Mouse (Mus musculus): ENCODE data around the gene Slc39a5. TPM values are rescaled to one million over a fixed set of nuclear protein-coding genes. Genes with fewer than 3 reads are reported as not detected.
A peak's percentile ranks its signal among the peaks of the same experiment; 100 is the strongest.

Gene Slc39a5
- 76.8 and 88.2 TPM in 2 replicates for polyA plus RNA-seq (2015; fragmentation: Nextera tagmentation; extraction: Ambion mirVana)

- Histone ChIP-seq H3K4me2 (ENCODE audit: low read depth, low read length) (peak within 1 kb of the TSS; percentile 44), H3K4me1 (ENCODE audit: control insufficient read depth, low read depth, low read length) (peaks cover 4% of the 10 kb centered on the region), H3K4me3 (ENCODE audit: low read depth, low read length) (peak within 1 kb of the TSS; percentile 52), H3K27me3 (ENCODE audit: control insufficient read depth, insufficient read depth, low read depth, low read length) (no peaks in the 10 kb centered on the region), H3K9me3 (replicated peaks; ENCODE audit: control insufficient read depth, low read length) (no peaks in the 10 kb centered on the region), H3K9ac (ENCODE audit: low read depth, low read length) (peak within 1 kb of the TSS; percentile 29; the same call in 1 of the 2 replicates), H3K36me3 (ENCODE audit: control insufficient read depth, insufficient read depth) (no peaks in the 10 kb centered on the region; the same call in 1 of the 2 replicates), H3K27ac (ENCODE audit: low read length) (no peak within 1 kb of the TSS)
- peak; percentile 41 for ATAC-seq (ENCODE audit: low read depth)
- WGBS (ENCODE audit: insufficient replicate concordance) = 37% methylated on average over 2 of the region's 2 CpGs
Observed at GRCm38 (mm10) chr10:128401056-128401455, at the start of gene Slc39a5. Gene Slc39a5 (minus strand): TSS chr10:128401229.

- ATAC-seq (ENCODE audit: low read depth) = no peak
- Histone ChIP-seq H3K4me2 (ENCODE audit: low read depth, low read length) (no peak overlapping the region), H3K9ac (ENCODE audit: low read depth, low read length) (no peak overlapping the region), H3K27ac (ENCODE audit: low read length) (no peak overlapping the region), H3K4me3 (ENCODE audit: low read depth, low read length) (no peak overlapping the region), H3K9me3 (replicated peaks; ENCODE audit: control insufficient read depth, low read length) (no peaks in the 10 kb centered on the region), H3K4me1 (ENCODE audit: control insufficient read depth, low read depth, low read length) (no peaks in the 10 kb centered on the region), H3K27me3 (ENCODE audit: control insufficient read depth, insufficient read depth, low read depth, low read length) (no peaks in the 10 kb centered on the region), H3K36me3 (ENCODE audit: control insufficient read depth, insufficient read depth) (no peaks in the 10 kb centered on the region)
- WGBS (ENCODE audit: insufficient replicate concordance) = 31% methylated on average over 4 of the region's 4 CpGs
Observed at GRCm38 (mm10) chr10:128445407-128445806, 44.4 kb upstream of the Slc39a5 start.

GRCm38 (mm10) chr10:128444354-128444753 is 43.3 kb upstream of the Slc39a5 start:
- ATAC-seq (ENCODE audit: low read depth) = no peak
- 61% methylated on average over 6 of the region's 6 CpGs for whole genome bisulfite sequencing (ENCODE audit: insufficient replicate concordance)

GRCm38 (mm10) chr10:128442718-128443117 is 41.7 kb upstream of the Slc39a5 start:
- Histone ChIP-seq H3K9me3 (replicated peaks; ENCODE audit: control insufficient read depth, low read length) (no peaks in the 10 kb centered on the region), H3K4me2 (ENCODE audit: low read depth, low read length) (no peak overlapping the region), H3K36me3 (ENCODE audit: control insufficient read depth, insufficient read depth) (peaks cover 7% of the 10 kb centered on the region), H3K27ac (ENCODE audit: low read length) (no peak overlapping the region), H3K9ac (ENCODE audit: low read depth, low read length) (no peak overlapping the region), H3K4me3 (ENCODE audit: low read depth, low read length) (no peak overlapping the region), H3K4me1 (ENCODE audit: control insufficient read depth, low read depth, low read length) (no peaks in the 10 kb centered on the region), H3K27me3 (ENCODE audit: control insufficient read depth, insufficient read depth, low read depth, low read length) (no peaks in the 10 kb centered on the region)
- ATAC-seq (ENCODE audit: low read depth) = no peak
- 54% methylated on average over 1 of the region's 1 CpGs for WGBS (ENCODE audit: insufficient replicate concordance)

More at GRCm38 (mm10) chr10:128444354-128444753, 43.3 kb upstream of the Slc39a5 start:
- Histone ChIP-seq H3K9me3 (replicated peaks; ENCODE audit: control insufficient read depth, low read length) (no peaks in the 10 kb centered on the region), H3K27me3 (ENCODE audit: control insufficient read depth, insufficient read depth, low read depth, low read length) (no peaks in the 10 kb centered on the region), H3K4me3 (ENCODE audit: low read depth, low read length) (no peak overlapping the region), H3K27ac (ENCODE audit: low read length) (no peak overlapping the region), H3K4me2 (ENCODE audit: low read depth, low read length) (no peak overlapping the region), H3K36me3 (ENCODE audit: control insufficient read depth, insufficient read depth) (no peaks in the 10 kb centered on the region), H3K4me1 (ENCODE audit: control insufficient read depth, low read depth, low read length) (no peaks in the 10 kb centered on the region), H3K9ac (ENCODE audit: low read depth, low read length) (no peak overlapping the region)

GRCm38 (mm10) chr10:128441324-128442119 is 40.5 kb upstream of the Slc39a5 start:
- no peak overlapping the region for H3K4me3 ChIP-seq (ENCODE audit: low read depth, low read length)
- 77% methylated on average over 10 of the region's 10 CpGs for WGBS (ENCODE audit: insufficient replicate concordance)
- no peak for ATAC-seq (ENCODE audit: low read depth)
- no peaks in the 10 kb centered on the region for H3K9me3 ChIP-seq (replicated peaks; ENCODE audit: control insufficient read depth, low read length)
- H3K27me3 ChIP-seq (ENCODE audit: control insufficient read depth, insufficient read depth, low read depth, low read length) = no peaks in the 10 kb centered on the region
- H3K9ac ChIP-seq (ENCODE audit: low read depth, low read length) = no peak overlapping the region
- peaks cover 14% of the 10 kb centered on the region for H3K36me3 ChIP-seq (ENCODE audit: control insufficient read depth, insufficient read depth)
- H3K4me2 ChIP-seq (ENCODE audit: low read depth, low read length) = no peak overlapping the region
- no peaks in the 10 kb centered on the region for H3K4me1 ChIP-seq (ENCODE audit: control insufficient read depth, low read depth, low read length)
- H3K27ac ChIP-seq (ENCODE audit: low read length) = no peak overlapping the region

- Histone ChIP-seq H3K4me1 (ENCODE audit: control insufficient read depth, low read depth, low read length) (no peaks in the 10 kb centered on the region), H3K9ac (ENCODE audit: low read depth, low read length) (no peak overlapping the region), H3K36me3 (ENCODE audit: control insufficient read depth, insufficient read depth) (peaks cover 14% of the 10 kb centered on the region), H3K27me3 (ENCODE audit: control insufficient read depth, insufficient read depth, low read depth, low read length) (no peaks in the 10 kb centered on the region), H3K4me3 (ENCODE audit: low read depth, low read length) (no peak overlapping the region), H3K27ac (ENCODE audit: low read length) (no peak overlapping the region), H3K4me2 (ENCODE audit: low read depth, low read length) (no peak overlapping the region), H3K9me3 (replicated peaks; ENCODE audit: control insufficient read depth, low read length) (no peaks in the 10 kb centered on the region)
- no peak for ATAC-seq (ENCODE audit: low read depth)
- WGBS (ENCODE audit: insufficient replicate concordance) = 59% methylated on average over 10 of the region's 10 CpGs
Observed at GRCm38 (mm10) chr10:128440407-128440806, 39.4 kb upstream of the Slc39a5 start.

GRCm38 (mm10) chr10:128438675-128439279 is 37.7 kb upstream of the Slc39a5 start:
- Histone ChIP-seq H3K9me3 (replicated peaks; ENCODE audit: control insufficient read depth, low read length) (no peaks in the 10 kb centered on the region), H3K27me3 (ENCODE audit: control insufficient read depth, insufficient read depth, low read depth, low read length) (no peaks in the 10 kb centered on the region), H3K4me1 (ENCODE audit: control insufficient read depth, low read depth, low read length) (no peaks in the 10 kb centered on the region), H3K27ac (ENCODE audit: low read length) (no peak overlapping the region; the same call in 1 of the 2 replicates), H3K36me3 (ENCODE audit: control insufficient read depth, insufficient read depth) (peaks cover 14% of the 10 kb centered on the region), H3K4me3 (ENCODE audit: low read depth, low read length) (no peak overlapping the region), H3K4me2 (ENCODE audit: low read depth, low read length) (no peak overlapping the region), H3K9ac (ENCODE audit: low read depth, low read length) (no peak overlapping the region)
- ATAC-seq (ENCODE audit: low read depth) = peak; percentile 23
- 55% methylated on average over 10 of the region's 10 CpGs for WGBS (ENCODE audit: insufficient replicate concordance)

- Histone ChIP-seq H3K9me3 (replicated peaks; ENCODE audit: control insufficient read depth, low read length) (no peaks in the 10 kb centered on the region), H3K4me2 (ENCODE audit: low read depth, low read length) (no peak overlapping the region), H3K9ac (ENCODE audit: low read depth, low read length) (no peak overlapping the region), H3K4me3 (ENCODE audit: low read depth, low read length) (no peak overlapping the region), H3K27me3 (ENCODE audit: control insufficient read depth, insufficient read depth, low read depth, low read length) (no peaks in the 10 kb centered on the region), H3K36me3 (ENCODE audit: control insufficient read depth, insufficient read depth) (peaks cover 14% of the 10 kb centered on the region), H3K27ac (ENCODE audit: low read length) (no peak overlapping the region), H3K4me1 (ENCODE audit: control insufficient read depth, low read depth, low read length) (no peaks in the 10 kb centered on the region)
- WGBS (ENCODE audit: insufficient replicate concordance) = 83% methylated on average over 8 of the region's 8 CpGs
- ATAC-seq (ENCODE audit: low read depth) = no peak
Observed at GRCm38 (mm10) chr10:128436376-128436775, 35.3 kb upstream of the Slc39a5 start.

GRCm38 (mm10) chr10:128435873-128436272 is 34.8 kb upstream of the Slc39a5 start:
- WGBS (ENCODE audit: insufficient replicate concordance) = 79% methylated on average over 5 of the region's 5 CpGs
- no peak for ATAC-seq (ENCODE audit: low read depth)
- Histone ChIP-seq H3K4me2 (ENCODE audit: low read depth, low read length) (no peak overlapping the region), H3K9me3 (replicated peaks; ENCODE audit: control insufficient read depth, low read length) (no peaks in the 10 kb centered on the region), H3K27ac (ENCODE audit: low read length) (no peak overlapping the region), H3K4me3 (ENCODE audit: low read depth, low read length) (no peak overlapping the region), H3K4me1 (ENCODE audit: control insufficient read depth, low read depth, low read length) (no peaks in the 10 kb centered on the region), H3K27me3 (ENCODE audit: control insufficient read depth, insufficient read depth, low read depth, low read length) (no peaks in the 10 kb centered on the region), H3K9ac (ENCODE audit: low read depth, low read length) (no peak overlapping the region), H3K36me3 (ENCODE audit: control insufficient read depth, insufficient read depth) (peaks cover 14% of the 10 kb centered on the region)
